Mouse (Mus musculus) lung, adult 2 months (tissue): ENCODE results near the gene Lyrm7.

ENCODE experiments used
- CTCF ChIP-seq: fragments of 200-500 bp; IDR thresholded peaks from 2 replicates; pipeline ENCODE4 v1.5.1; 2011; ENCODE audit warnings: mild to moderate bottlenecking, low read length, control low read depth; ENCODE audit not compliant: insufficient read depth
- POLR2A ChIP-seq: fragments of 200-500 bp; IDR thresholded peaks from 2 replicates; pipeline ENCODE4 v1.6.1; 2011; ENCODE audit warnings: low read depth, mild to moderate bottlenecking, control low read depth, low read length, borderline replicate concordance; ENCODE audit errors: extremely low read depth

- TF ChIP-seq POLR2A (no peak), CTCF (no peak)
These were observed 73.7 kb downstream of the Lyrm7 start for GRCm38 (mm10) chr11:54786858-54787487.
